Mouse (Mus musculus): ENCODE results near the gene Tfr2.

GRCm38 (mm10) chr5:137562965-137563364, 6.7 kb upstream of the Tfr2 start:
- no peak for TF ChIP-seq MAFK (IDR thresholded peaks at IDR 0.05; ENCODE audit: borderline replicate concordance, low read depth, low read length)
- no peak for TF ChIP-seq ELF1 (IDR thresholded peaks at IDR 0.05; ENCODE audit: low read depth, low read length)
- no peak for TF ChIP-seq POLR2A (IDR thresholded peaks at IDR 0.05; ENCODE audit: control insufficient read depth in 1 of 2, insufficient read depth in 1 of 2, low read depth in 1 of 2, low read length in 2 of 2, poor library complexity in 1 of 2)
- TF ChIP-seq TBP (IDR thresholded peaks at IDR 0.05; ENCODE audit: low read depth, low read length), result no peak
- TF ChIP-seq POLR2AphosphoS2 (IDR thresholded peaks at IDR 0.05; ENCODE audit: low read length), result no peak
- no peak for TF ChIP-seq ZKSCAN1 (IDR thresholded peaks at IDR 0.05; ENCODE audit: low read depth, low read length)
- no peak for TF ChIP-seq SMC3 (IDR thresholded peaks at IDR 0.05; ENCODE audit: low read depth, low read length)

Data from MEL (cell line).